Mouse (Mus musculus): ENCODE measurements at regions not wholly inside any gene's neighbourhood (a gene's known extent, or its start where the extent isn't known, plus 50 kb on each side); places are given as distances from the start of the nearest gene placed in this dataset.

GRCm38 (mm10) chr14:58442501-58442900 is 372.2 kb downstream of the Fgf9 start:
- Histone ChIP-seq H3K4me2 (replicated peaks; ENCODE audit: low read depth) (no peak overlapping the region), H3K9ac (ENCODE audit: low read depth, low read length) (no peak overlapping the region), H3K4me1 (replicated peaks; ENCODE audit: control insufficient read depth, insufficient read depth, low read length) (no peaks in the 10 kb centered on the region), H3K9me3 (ENCODE audit: control insufficient read depth) (no peaks in the 10 kb centered on the region), H3K4me3 (ENCODE audit: low read depth, low read length) (no peak overlapping the region), H3K27ac (ENCODE audit: low read depth, low read length) (no peak overlapping the region), H3K27me3 (replicated peaks; ENCODE audit: control insufficient read depth, insufficient read depth, low read length) (no peaks in the 10 kb centered on the region), H3K36me3 (ENCODE audit: control insufficient read depth, insufficient read depth) (no peaks in the 10 kb centered on the region)
- no peak for TF ChIP-seq CTCF (IDR thresholded peaks at IDR 0.05; ENCODE audit: low read depth)
- WGBS: 80% methylated on average over 3 of the region's 3 CpGs
- no peak for ATAC-seq

DNA sequence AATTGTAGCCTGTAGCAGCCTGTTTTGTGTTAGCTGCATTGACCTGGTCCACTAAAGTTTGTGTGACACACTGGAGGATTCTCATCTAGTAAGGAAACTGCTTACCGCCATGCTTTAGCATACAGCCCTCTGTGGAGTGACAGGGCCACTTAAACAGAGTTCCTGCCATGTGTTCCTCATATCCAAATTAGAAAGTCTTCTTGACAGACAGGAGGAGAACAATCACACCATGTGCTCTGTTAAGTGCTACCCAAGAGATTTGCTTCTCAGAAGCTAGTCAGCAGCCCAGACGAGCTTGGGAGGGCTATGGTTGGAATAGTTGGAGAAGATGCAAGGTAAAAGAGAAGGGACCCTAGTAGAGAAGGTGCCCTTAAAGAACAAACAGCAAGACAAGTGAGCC is 369.6 kb downstream of the Fgf9 start:
- Histone ChIP-seq H3K27ac (ENCODE audit: low read depth, low read length) (no peak overlapping the region), H3K4me1 (replicated peaks; ENCODE audit: control insufficient read depth, insufficient read depth, low read length) (no peaks in the 10 kb centered on the region), H3K9me3 (ENCODE audit: control insufficient read depth) (no peaks in the 10 kb centered on the region), H3K27me3 (replicated peaks; ENCODE audit: control insufficient read depth, insufficient read depth, low read length) (no peaks in the 10 kb centered on the region), H3K4me3 (ENCODE audit: low read depth, low read length) (no peak overlapping the region), H3K36me3 (ENCODE audit: control insufficient read depth, insufficient read depth) (no peaks in the 10 kb centered on the region), H3K9ac (ENCODE audit: low read depth, low read length) (no peak overlapping the region), H3K4me2 (replicated peaks; ENCODE audit: low read depth) (no peak overlapping the region)
- TF ChIP-seq CTCF (IDR thresholded peaks at IDR 0.05; ENCODE audit: low read depth): no peak
- no peak for ATAC-seq
- WGBS: 95% methylated on average over 2 of the region's 2 CpGs

DNA sequence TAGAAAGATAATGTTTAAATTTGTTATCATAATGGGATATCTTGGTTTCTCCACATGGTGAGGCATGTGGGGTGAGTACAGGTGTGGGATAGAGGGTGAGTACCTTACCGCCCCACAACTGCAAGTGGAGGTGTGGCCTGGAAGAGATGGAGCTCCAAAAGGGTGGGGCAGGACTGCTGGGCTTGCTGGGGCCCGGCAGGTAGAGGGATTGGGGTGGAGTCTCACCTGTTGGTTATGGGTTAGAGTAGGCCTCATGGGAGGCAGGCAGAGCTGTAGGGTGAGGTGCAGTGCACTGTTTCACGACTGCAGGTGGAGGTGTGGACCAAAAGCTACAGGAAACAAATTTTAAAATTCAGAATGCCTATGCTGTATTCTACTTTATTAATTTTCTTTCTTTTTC is 365.7 kb downstream of the Fgf9 start:
- ATAC-seq: no peak

DNA sequence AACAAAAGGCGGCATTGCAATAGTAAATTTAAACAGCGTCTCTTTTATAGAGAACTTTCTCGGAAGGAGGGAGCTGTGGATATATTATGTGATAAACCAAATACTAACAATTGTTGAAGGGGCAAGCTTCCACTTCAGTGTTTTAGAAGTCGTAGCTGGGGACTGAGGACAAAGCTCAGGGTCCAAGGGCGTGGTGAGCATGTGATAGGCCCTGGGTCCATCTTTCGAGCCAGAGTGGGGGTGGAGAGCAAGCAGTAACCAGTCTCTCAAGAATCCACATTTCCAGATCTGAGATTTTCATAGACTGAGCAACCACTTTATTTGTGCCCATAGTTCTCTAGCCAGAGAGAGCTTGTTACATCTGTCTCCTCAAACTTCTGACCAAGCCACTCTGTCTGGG is 356.1 kb downstream of the Fgf9 start:
- H3K27me3 ChIP-seq (replicated peaks; ENCODE audit: control insufficient read depth, insufficient read depth, low read length): no peaks in the 10 kb centered on the region
- H3K36me3 ChIP-seq (ENCODE audit: control insufficient read depth, insufficient read depth): no peaks in the 10 kb centered on the region
- H3K4me3 ChIP-seq (ENCODE audit: low read depth, low read length): no peak overlapping the region
- no peaks in the 10 kb centered on the region for H3K9me3 ChIP-seq (ENCODE audit: control insufficient read depth)
- H3K4me2 ChIP-seq (replicated peaks; ENCODE audit: low read depth): no peak overlapping the region
- no peak overlapping the region for H3K27ac ChIP-seq (ENCODE audit: low read depth, low read length)
- H3K4me1 ChIP-seq (replicated peaks; ENCODE audit: control insufficient read depth, insufficient read depth, low read length): no peaks in the 10 kb centered on the region
- no peak for ATAC-seq
- no peak for TF ChIP-seq CTCF (IDR thresholded peaks at IDR 0.05; ENCODE audit: low read depth)
- WGBS: 39% methylated on average over 6 of the region's 6 CpGs
- no peak overlapping the region for H3K9ac ChIP-seq (ENCODE audit: low read depth, low read length)

More for the DNA sequence above, 365.7 kb downstream of the Fgf9 start:
- Histone ChIP-seq H3K27ac (ENCODE audit: low read depth, low read length) (no peak overlapping the region), H3K9me3 (ENCODE audit: control insufficient read depth) (no peaks in the 10 kb centered on the region), H3K36me3 (ENCODE audit: control insufficient read depth, insufficient read depth) (no peaks in the 10 kb centered on the region), H3K4me2 (replicated peaks; ENCODE audit: low read depth) (no peak overlapping the region), H3K9ac (ENCODE audit: low read depth, low read length) (no peak overlapping the region), H3K4me3 (ENCODE audit: low read depth, low read length) (no peak overlapping the region), H3K27me3 (replicated peaks; ENCODE audit: control insufficient read depth, insufficient read depth, low read length) (no peaks in the 10 kb centered on the region), H3K4me1 (replicated peaks; ENCODE audit: control insufficient read depth, insufficient read depth, low read length) (no peaks in the 10 kb centered on the region)
- no peak for TF ChIP-seq CTCF (IDR thresholded peaks at IDR 0.05; ENCODE audit: low read depth)
- WGBS: 42% methylated on average over 3 of the region's 3 CpGs

DNA sequence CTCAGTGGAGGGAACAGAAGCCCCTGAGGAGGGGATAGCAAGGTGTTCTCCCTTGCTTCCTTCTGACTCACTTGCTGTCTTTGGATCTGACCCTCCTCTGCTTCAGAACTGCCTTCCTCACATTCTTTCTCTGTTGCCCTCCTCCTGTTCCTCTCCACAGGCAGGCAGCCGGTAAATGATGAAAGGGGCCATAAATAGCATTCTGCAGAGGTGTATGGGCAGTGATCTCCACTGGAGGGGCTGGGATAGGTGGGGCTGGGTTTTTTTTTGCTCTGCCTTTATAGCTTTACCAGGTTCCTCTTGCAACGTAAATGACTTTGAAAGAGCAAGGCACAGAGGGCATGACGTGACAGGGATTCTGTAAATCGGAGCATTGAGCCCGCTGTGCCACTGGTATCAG is 351.6 kb downstream of the Fgf9 start:
- ATAC-seq: no peak; the same call in 1 of the 2 replicates
- 27% methylated on average over 5 of the region's 5 CpGs for WGBS
- H3K4me3 ChIP-seq (ENCODE audit: low read depth, low read length): no peak overlapping the region

GRCm38 (mm10) chr14:58417545-58417944 is 347.2 kb downstream of the Fgf9 start:
- WGBS: 62% methylated on average over 1 of the region's 1 CpGs
- H3K4me3 ChIP-seq (ENCODE audit: low read depth, low read length): no peak overlapping the region
- H3K27me3 ChIP-seq (replicated peaks; ENCODE audit: control insufficient read depth, insufficient read depth, low read length): no peaks in the 10 kb centered on the region
- no peak for ATAC-seq
- no peak overlapping the region for H3K4me2 ChIP-seq (replicated peaks; ENCODE audit: low read depth)
- no peaks in the 10 kb centered on the region for H3K36me3 ChIP-seq (ENCODE audit: control insufficient read depth, insufficient read depth)
- no peaks in the 10 kb centered on the region for H3K4me1 ChIP-seq (replicated peaks; ENCODE audit: control insufficient read depth, insufficient read depth, low read length)
- H3K27ac ChIP-seq (ENCODE audit: low read depth, low read length): no peak overlapping the region
- H3K9ac ChIP-seq (ENCODE audit: low read depth, low read length): no peak overlapping the region
- TF ChIP-seq CTCF (IDR thresholded peaks at IDR 0.05; ENCODE audit: low read depth): no peak
- H3K9me3 ChIP-seq (ENCODE audit: control insufficient read depth): no peaks in the 10 kb centered on the region

More for the DNA sequence above, 351.6 kb downstream of the Fgf9 start:
- H3K36me3 ChIP-seq (ENCODE audit: control insufficient read depth, insufficient read depth): no peaks in the 10 kb centered on the region
- no peak overlapping the region for H3K27ac ChIP-seq (ENCODE audit: low read depth, low read length)
- H3K4me1 ChIP-seq (replicated peaks; ENCODE audit: control insufficient read depth, insufficient read depth, low read length): no peaks in the 10 kb centered on the region
- no peak for TF ChIP-seq CTCF (IDR thresholded peaks at IDR 0.05; ENCODE audit: low read depth)
- no peak overlapping the region for H3K4me2 ChIP-seq (replicated peaks; ENCODE audit: low read depth)
- no peaks in the 10 kb centered on the region for H3K9me3 ChIP-seq (ENCODE audit: control insufficient read depth)
- no peak overlapping the region for H3K9ac ChIP-seq (ENCODE audit: low read depth, low read length)
- no peaks in the 10 kb centered on the region for H3K27me3 ChIP-seq (replicated peaks; ENCODE audit: control insufficient read depth, insufficient read depth, low read length)

Measured in intestine, postnatal 0 days (tissue).